Mouse (Mus musculus) forebrain, postnatal 0 days (tissue): ENCODE measurements around the gene Agap2. TPM values are rescaled to one million over a fixed set of nuclear protein-coding genes. Genes with fewer than 3 reads are reported as not detected.

Experiments used
- ATAC-seq: fragments of 200-750 bp; cut with Nextera tagmentation; 2 replicates; pipeline ENCODE4 v1.8.0; 2017; ENCODE audit warnings: mild to moderate bottlenecking, moderate library complexity
- DNase-seq: peaks from one replicate; pipeline ENCODE4 v3.0.0-alpha.2; 2015
- H3K27ac ChIP-seq: fragments of 300-500 bp; sonication (generic); 2 replicates; pipeline ENCODE4 v1.5.1; 2014; ENCODE audit warnings: low read depth, mild to moderate bottlenecking, antibody characterized with exemption, low read length, moderate library complexity, mixed read lengths
- H3K27me3 ChIP-seq: fragments of 300-500 bp; sonication (generic); 2 replicates; pipeline ENCODE4 v1.6.1; 2014; ENCODE audit warnings: mild to moderate bottlenecking, low read length, mixed read lengths; ENCODE audit not compliant: insufficient read depth
- H3K36me3 ChIP-seq: fragments of 300-500 bp; sonication (generic); 2 replicates; pipeline ENCODE4 v1.6.1; 2014; ENCODE audit warnings: mild to moderate bottlenecking, moderate library complexity; ENCODE audit not compliant: insufficient read depth
- H3K4me1 ChIP-seq: fragments of 300-500 bp; sonication (generic); 2 replicates; pipeline ENCODE4 v1.6.1; 2014; ENCODE audit warnings: antibody characterized with exemption; ENCODE audit not compliant: insufficient read depth
- H3K4me2 ChIP-seq: fragments of 300-500 bp; sonication (generic); 2 replicates; pipeline ENCODE4 v1.6.1; 2014; ENCODE audit warnings: low read depth, mild to moderate bottlenecking, moderate library complexity
- H3K4me3 ChIP-seq: fragments of 300-500 bp; sonication (generic); 2 replicates; pipeline ENCODE4 v1.5.1; 2014; ENCODE audit warnings: low read depth, low read length, mixed read lengths
- H3K9ac ChIP-seq: fragments of 300-500 bp; sonication (generic); 2 replicates; pipeline ENCODE4 v1.6.1; 2014; ENCODE audit warnings: mild to moderate bottlenecking
- H3K9me3 ChIP-seq: fragments of 300-500 bp; sonication (generic); 2 replicates; pipeline ENCODE4 v1.6.1; 2016; ENCODE audit warnings: low read length
- CTCF ChIP-seq: sonication (generic); IDR thresholded peaks from 2 replicates; pipeline ENCODE4 v1.5.1; 2016; ENCODE audit warnings: antibody characterized with exemption, control low read depth, low read depth
- WGBS: fragments of 180-500 bp; shearing (Covaris S2); extraction: QIAGEN DNeasy Blood & Tissue Kit; methylation state at CpG from one replicate; pipeline ENCODE4 v1.1.7; 2014; 5-methylcytosine and 5-hydroxymethylcytosine counted together
- polyA plus RNA-seq: library from polyadenylated mRNA; unstranded; fragments of >200 nt; fragmentation: Nextera tagmentation; extraction: Ambion mirVana; gene quantifications from 2 replicates; pipeline ENCODE4 v1.2.1, GENCODE M21; 2015
- total RNA-seq: library from RNA; depleted of rRNA; stranded (reverse); fragments of >200 nt; gene quantifications from 2 replicates; pipeline ENCODE4 v1.2.3, GENCODE M21; 2014; rRNA removed

Agap2 gene
- total and polyA plus RNA-seq, 2 experiments from 2014 or later = 4.6 to 258 TPM

DNA sequence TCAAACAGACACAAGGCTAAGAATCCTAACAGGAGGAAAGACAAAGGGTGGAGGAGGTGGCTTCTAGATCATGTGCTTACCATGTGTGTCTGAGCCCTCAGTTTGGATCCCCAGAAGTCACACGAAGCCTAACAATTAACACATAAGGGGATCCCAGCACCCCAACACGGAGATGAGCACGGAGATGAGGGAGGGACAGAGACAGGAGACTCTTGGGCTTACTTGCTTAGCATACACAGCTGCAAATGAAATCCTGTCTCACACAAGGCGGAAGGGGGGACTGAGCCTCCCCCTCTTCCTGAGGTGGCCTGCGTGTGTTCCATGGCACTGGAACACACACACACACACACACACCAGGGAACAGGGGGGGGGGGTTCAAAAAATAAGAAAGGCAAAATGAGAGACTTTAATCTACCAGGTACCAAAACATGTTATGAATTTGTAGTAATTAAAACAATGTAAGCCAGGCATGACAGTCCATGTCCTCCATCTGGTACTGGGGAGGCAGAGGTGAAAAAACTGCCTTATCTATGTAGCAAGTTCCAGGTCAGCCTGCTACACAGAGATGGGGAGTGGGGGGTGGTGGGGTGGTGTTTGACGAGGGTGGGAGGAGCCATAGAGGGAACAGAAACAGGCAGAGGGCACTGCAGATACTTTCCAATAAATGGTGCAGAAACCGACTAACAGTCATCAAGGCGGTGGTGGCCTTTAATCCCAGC is 60.2 kb downstream of the Agap2 start:
- no peak overlapping the region for H3K4me2 ChIP-seq
- 0 out of 2 replicates have a peak, but pooled peaks have one; percentile 20 for ATAC-seq
- DNase-seq = no peak
- H3K9ac ChIP-seq = no peak overlapping the region
- no peak overlapping the region for H3K4me3 ChIP-seq
- H3K27ac ChIP-seq = no peak overlapping the region
- no peaks in the 10 kb centered on the region for H3K4me1 ChIP-seq
- no peaks in the 10 kb centered on the region for H3K27me3 ChIP-seq
- no peak for TF ChIP-seq CTCF
- 52% methylated on average over 8 of the region's 8 CpGs for WGBS
- no peaks in the 10 kb centered on the region for H3K36me3 ChIP-seq
- H3K9me3 ChIP-seq = no peaks in the 10 kb centered on the region

DNA sequence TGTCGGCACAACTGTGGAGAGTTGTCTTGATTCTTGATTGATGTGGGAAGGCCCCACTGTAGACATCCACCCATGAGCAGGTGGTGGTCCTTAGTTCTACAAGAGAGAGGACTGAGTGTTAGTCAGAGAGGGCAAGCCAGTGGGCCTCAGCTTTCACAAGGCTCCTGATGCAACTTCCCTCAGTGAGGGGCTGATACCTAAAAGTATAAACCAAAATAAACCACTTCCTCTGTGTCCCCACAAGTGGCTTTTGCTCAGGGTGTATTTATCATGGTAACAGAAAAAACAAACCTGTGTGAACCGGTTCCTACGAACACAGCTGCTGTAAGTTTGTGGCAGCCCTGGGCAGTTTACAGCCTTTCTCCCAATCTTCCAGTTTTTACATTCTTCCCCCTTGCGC is 61.4 kb downstream of the Agap2 start:
- WGBS = 92% methylated on average over 4 of the region's 4 CpGs
- no peaks in the 10 kb centered on the region for H3K27me3 ChIP-seq
- TF ChIP-seq CTCF = no peak
- DNase-seq = no peak
- H3K36me3 ChIP-seq = no peaks in the 10 kb centered on the region
- no peak for ATAC-seq
- no peak overlapping the region for H3K27ac ChIP-seq
- no peak overlapping the region for H3K4me3 ChIP-seq
- H3K9me3 ChIP-seq = no peaks in the 10 kb centered on the region
- H3K9ac ChIP-seq = no peak overlapping the region
- H3K4me1 ChIP-seq = no peaks in the 10 kb centered on the region
- H3K4me2 ChIP-seq = no peak overlapping the region

DNA sequence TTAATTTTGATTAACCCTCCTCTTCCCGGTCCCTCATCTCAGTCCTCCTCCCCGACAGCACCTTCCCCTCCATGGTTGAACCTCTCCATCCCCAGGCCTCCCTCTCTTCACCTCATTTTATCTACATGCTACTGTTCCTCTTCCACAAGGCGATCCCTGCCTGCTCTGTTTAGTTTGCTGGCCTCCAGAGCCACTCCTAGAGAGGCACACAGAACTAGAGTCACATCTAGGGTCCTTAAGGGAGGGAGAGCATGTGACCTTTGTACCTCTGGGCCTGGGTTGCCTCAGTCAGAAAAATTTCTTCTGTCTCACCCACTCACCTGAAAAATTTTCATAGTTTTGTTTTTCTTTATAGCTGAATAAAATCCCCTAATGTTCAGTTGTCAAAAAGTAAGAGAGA is 62.8 kb downstream of the Agap2 start:
- WGBS = 97% methylated on average over 3 of the region's 3 CpGs
- no peak overlapping the region for H3K4me2 ChIP-seq
- H3K36me3 ChIP-seq = no peaks in the 10 kb centered on the region
- no peak for TF ChIP-seq CTCF
- DNase-seq (no peak), ATAC-seq (no peak)
- no peaks in the 10 kb centered on the region for H3K4me1 ChIP-seq
- no peak overlapping the region for H3K9ac ChIP-seq
- H3K27ac ChIP-seq = no peak overlapping the region
- H3K27me3 ChIP-seq = no peaks in the 10 kb centered on the region
- no peaks in the 10 kb centered on the region for H3K9me3 ChIP-seq
- H3K4me3 ChIP-seq = no peak overlapping the region

DNA sequence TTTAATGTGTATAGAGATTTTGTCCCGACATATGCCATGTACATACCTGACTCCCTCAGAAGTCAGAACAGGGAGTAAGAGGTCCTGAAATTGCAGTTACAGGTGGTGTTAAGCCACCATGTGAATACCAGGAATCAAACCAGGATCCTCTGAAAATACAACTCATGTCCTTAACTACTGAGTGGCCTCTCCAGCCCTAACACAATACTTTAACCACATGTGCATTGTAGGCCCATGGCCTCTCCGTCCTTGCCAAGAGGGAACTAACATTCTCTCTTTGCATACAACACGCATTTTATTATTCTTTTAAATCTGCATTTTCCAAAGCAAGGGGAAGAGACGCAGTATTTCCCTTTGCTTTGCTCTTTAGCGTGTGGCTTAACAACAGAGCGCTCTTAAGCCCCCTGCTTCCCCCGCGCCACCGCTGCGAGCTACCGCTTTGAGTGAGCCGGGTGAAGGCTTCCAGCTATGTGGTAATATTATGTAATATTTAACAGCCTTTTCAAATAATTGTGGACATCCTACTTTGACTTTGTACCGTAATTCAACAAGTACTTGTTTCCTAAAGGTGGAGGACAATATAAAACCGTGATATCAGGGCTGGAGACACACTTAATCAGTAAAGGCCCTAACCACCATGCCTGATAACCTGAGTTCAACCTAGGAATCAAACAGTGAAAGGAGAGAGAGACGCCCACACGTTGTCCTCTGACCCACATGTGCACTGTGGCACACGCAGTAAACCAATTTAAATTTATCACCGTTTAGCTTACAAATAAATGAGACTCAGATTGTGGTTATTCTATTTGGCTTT is 63.5 kb downstream of the Agap2 start:
- Histone ChIP-seq H3K27ac (no peak overlapping the region), H3K4me3 (no peak overlapping the region), H3K27me3 (no peaks in the 10 kb centered on the region), H3K9me3 (no peaks in the 10 kb centered on the region), H3K36me3 (no peaks in the 10 kb centered on the region), H3K4me1 (no peaks in the 10 kb centered on the region), H3K4me2 (no peak overlapping the region), H3K9ac (no peak overlapping the region)
- WGBS = 88% methylated on average over 18 of the region's 18 CpGs
- no peak for DNase-seq
- ATAC-seq = no peak
- TF ChIP-seq CTCF = no peak

DNA sequence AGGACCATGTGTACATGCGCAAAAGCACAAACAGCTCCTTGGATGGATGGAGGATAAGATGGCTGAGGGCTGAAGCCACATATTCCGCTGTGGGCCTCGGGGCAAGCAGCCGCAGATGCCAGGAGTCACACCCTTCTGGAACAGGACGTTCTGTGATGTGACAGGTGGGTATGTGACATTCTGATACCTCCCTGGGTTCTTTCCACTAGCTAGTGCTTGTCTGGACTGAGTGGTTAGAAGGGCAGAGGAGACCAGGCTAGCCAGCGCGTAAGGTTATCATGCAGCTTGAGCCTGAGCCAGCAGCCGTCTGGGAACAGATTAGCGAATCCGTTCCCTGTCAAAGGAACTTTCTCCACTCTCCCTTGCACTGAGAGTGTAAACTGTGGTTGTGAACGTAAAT is 65.9 kb downstream of the Agap2 start:
- DNase-seq = no peak
- Histone ChIP-seq H3K27ac (no peak overlapping the region), H3K4me2 (no peak overlapping the region), H3K9ac (no peak overlapping the region), H3K27me3 (no peaks in the 10 kb centered on the region), H3K4me3 (no peak overlapping the region), H3K36me3 (no peaks in the 10 kb centered on the region), H3K9me3 (no peaks in the 10 kb centered on the region), H3K4me1 (no peaks in the 10 kb centered on the region)
- 90% methylated on average over 11 of the region's 11 CpGs for WGBS
- no peak for TF ChIP-seq CTCF
- ATAC-seq = no peak

DNA sequence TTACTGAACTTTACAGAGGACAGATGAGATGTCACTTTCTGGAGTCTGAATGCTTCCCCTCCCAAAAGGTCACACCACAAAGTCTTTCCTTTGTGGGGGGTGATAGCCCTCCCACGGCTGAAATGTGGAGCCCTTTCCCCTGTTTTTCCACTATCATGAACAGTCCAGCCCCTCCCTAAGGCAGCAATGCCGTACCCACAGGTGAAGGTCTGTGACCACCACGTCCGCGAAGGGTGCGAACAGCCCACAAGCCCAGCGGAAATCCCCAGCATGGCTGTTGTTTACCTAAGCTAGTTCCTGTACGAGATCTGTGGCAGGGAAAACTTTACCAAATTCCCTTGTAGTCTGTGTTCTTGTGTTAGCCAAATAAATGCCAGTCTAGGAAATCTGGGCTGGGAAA is 66.4 kb downstream of the Agap2 start:
- H3K36me3 ChIP-seq = no peaks in the 10 kb centered on the region
- no peaks in the 10 kb centered on the region for H3K4me1 ChIP-seq
- H3K27me3 ChIP-seq = no peaks in the 10 kb centered on the region
- no peak for TF ChIP-seq CTCF
- H3K4me2 ChIP-seq = no peak overlapping the region
- no peak overlapping the region for H3K4me3 ChIP-seq
- 84% methylated on average over 8 of the region's 8 CpGs for WGBS
- H3K9ac ChIP-seq = no peak overlapping the region
- H3K27ac ChIP-seq = no peak overlapping the region
- H3K9me3 ChIP-seq = no peaks in the 10 kb centered on the region
- ATAC-seq (no peak), DNase-seq (no peak)

Other genes starting within 250 kb of the Agap2 start
- 11.8 and 13.7 TPM in 2 replicates for gene Atp23, start 173.9 kb upstream of the Agap2 start, total RNA-seq
- gene Atp23, start 173.9 kb upstream of the Agap2 start, polyA plus RNA-seq = 14.6 and 16.7 TPM in 2 replicates
- gene Ctdsp2, start 96.6 kb upstream of the Agap2 start, total RNA-seq = 45.9 and 56.0 TPM in 2 replicates
- 12.8 and 14.4 TPM in 2 replicates for gene Ctdsp2, start 96.6 kb upstream of the Agap2 start, polyA plus RNA-seq
- gene Avil, start 74.6 kb upstream of the Agap2 start, total RNA-seq = 0.08 and 0.67 TPM in 2 replicates
- 0.18 and 0.24 TPM in 2 replicates for gene Avil, start 74.6 kb upstream of the Agap2 start, polyA plus RNA-seq
- 39.2 and 55.6 TPM in 2 replicates for gene Tsfm, start 44.4 kb upstream of the Agap2 start, total RNA-seq
- gene Tsfm, start 44.4 kb upstream of the Agap2 start, polyA plus RNA-seq = 45.8 and 52.1 TPM in 2 replicates
- 9.2 and 10.9 TPM in 2 replicates for gene Mettl1, start 33.9 kb upstream of the Agap2 start, total RNA-seq
- gene Mettl1, start 33.9 kb upstream of the Agap2 start, polyA plus RNA-seq = 16.1 and 21.0 TPM in 2 replicates
- 0.14 TPM in 1 of 2 replicates, not detected in the other for gene Eef1akmt3, start 33.8 kb upstream of the Agap2 start, total RNA-seq
- gene Eef1akmt3, start 33.8 kb upstream of the Agap2 start, polyA plus RNA-seq = 0.08 and 0.15 TPM in 2 replicates
- gene Cyp27b1, start 27.0 kb upstream of the Agap2 start, total RNA-seq = 0.08 and 0.33 TPM in 2 replicates
- 0.11 TPM in 2 replicates for gene Cyp27b1, start 27.0 kb upstream of the Agap2 start, polyA plus RNA-seq
- gene March9, start 15.1 kb upstream of the Agap2 start, total RNA-seq = 70.7 and 75.8 TPM in 2 replicates
- 7.9 and 8.1 TPM in 2 replicates for gene March9, start 15.1 kb upstream of the Agap2 start, polyA plus RNA-seq
- gene Cdk4, start 11.8 kb upstream of the Agap2 start, total RNA-seq = 432 and 445 TPM in 2 replicates
- 656 and 790 TPM in 2 replicates for gene Cdk4, start 11.8 kb upstream of the Agap2 start, polyA plus RNA-seq
- 105 and 201 TPM in 2 replicates for gene Tspan31, start 5.0 kb upstream of the Agap2 start, total RNA-seq
- gene Tspan31, start 5.0 kb upstream of the Agap2 start, polyA plus RNA-seq = 83.9 and 98.1 TPM in 2 replicates
- gene Os9, start 45.8 kb downstream of the Agap2 start, total RNA-seq = 118 and 119 TPM in 2 replicates
- gene Os9, start 45.8 kb downstream of the Agap2 start, polyA plus RNA-seq = 122 TPM in 2 replicates
- 87.9 and 94.4 TPM in 2 replicates for gene B4galnt1, start 89.9 kb downstream of the Agap2 start, total RNA-seq
- gene B4galnt1, start 89.9 kb downstream of the Agap2 start, polyA plus RNA-seq = 87.3 and 87.8 TPM in 2 replicates
- 0.10 TPM in 1 of 2 replicates, not detected in the other for gene Slc26a10, start 105.4 kb downstream of the Agap2 start, total RNA-seq
- 0.80 and 1.1 TPM in 2 replicates for gene Slc26a10, start 105.4 kb downstream of the Agap2 start, polyA plus RNA-seq
- 45.4 and 61.3 TPM in 2 replicates for gene Arhgef25, start 114.8 kb downstream of the Agap2 start, total RNA-seq
- 14.8 and 16.9 TPM in 2 replicates for gene Arhgef25, start 114.8 kb downstream of the Agap2 start, polyA plus RNA-seq
- 198 and 245 TPM in 2 replicates for gene Dtx3, start 120.4 kb downstream of the Agap2 start, total RNA-seq
- gene Dtx3, start 120.4 kb downstream of the Agap2 start, polyA plus RNA-seq = 175 and 178 TPM in 2 replicates
- gene Pip4k2c, start 136.3 kb downstream of the Agap2 start, total RNA-seq = 21.5 and 23.3 TPM in 2 replicates
- gene Pip4k2c, start 136.3 kb downstream of the Agap2 start, polyA plus RNA-seq = 17.8 and 20.1 TPM in 2 replicates
- 210 and 223 TPM in 2 replicates for gene Kif5a, start 188.1 kb downstream of the Agap2 start, total RNA-seq
- 62.0 and 84.0 TPM in 2 replicates for gene Kif5a, start 188.1 kb downstream of the Agap2 start, polyA plus RNA-seq
- 272 and 300 TPM in 2 replicates for gene Dctn2, start 191.1 kb downstream of the Agap2 start, total RNA-seq
- gene Dctn2, start 191.1 kb downstream of the Agap2 start, polyA plus RNA-seq = 332 and 343 TPM in 2 replicates
- 5.9 and 9.4 TPM in 2 replicates for gene Mbd6, start 213.7 kb downstream of the Agap2 start, total RNA-seq
- 4.1 and 4.8 TPM in 2 replicates for gene Mbd6, start 213.7 kb downstream of the Agap2 start, polyA plus RNA-seq
- gene Mars, start 236.5 kb downstream of the Agap2 start, total RNA-seq = 86.4 and 94.4 TPM in 2 replicates
- gene Mars, start 236.5 kb downstream of the Agap2 start, polyA plus RNA-seq = 95.9 and 98.6 TPM in 2 replicates
- 0.52 and 0.69 TPM in 2 replicates for gene Arhgap9, start 246.7 kb downstream of the Agap2 start, total RNA-seq
- 0.81 and 0.99 TPM in 2 replicates for gene Arhgap9, start 246.7 kb downstream of the Agap2 start, polyA plus RNA-seq